Mouse (Mus musculus) adrenal gland, adult (tissue): ENCODE measurements at regions not wholly inside any gene's neighbourhood (a gene's known extent, or its start where the extent isn't known, plus 50 kb on each side); places are given as distances from the start of the nearest gene placed in this dataset.
A peak's percentile ranks its signal among the peaks of the same experiment; 100 is the strongest.
"Not testable (repeated sequence)": the region's sequence is repeated elsewhere in the genome, so short reads cannot be mapped to it uniquely, and the experiment has no call there.

ENCODE experiments used
- DNase-seq, 2 experiments: peaks; one replicate each; pipeline ENCODE4 v3.0.0; 2022 to 2023; ENCODE audit warnings: low spot score in 1 of 2; ENCODE audit not compliant: inconsistent age in 2 of 2

GRCm38 (mm10) chr3:9072471-9072870, 537.4 kb downstream of the Zfp704 start:
- DNase-seq = not testable (repeated sequence)

- peak; percentile 72 to 93 for DNase-seq
These were observed 542.8 kb downstream of the Zfp704 start for GRCm38 (mm10) chr3:9067048-9067447.

- no peak for DNase-seq
These were observed 543.5 kb downstream of the Zfp704 start for GRCm38 (mm10) chr3:9066374-9066773.

GRCm38 (mm10) chr3:9065892-9066291, 544.0 kb downstream of the Zfp704 start:
- DNase-seq = no peak

- peak; percentile 45 to 85 for DNase-seq
These were observed 545.4 kb downstream of the Zfp704 start for GRCm38 (mm10) chr3:9064266-9065031.

DNA sequence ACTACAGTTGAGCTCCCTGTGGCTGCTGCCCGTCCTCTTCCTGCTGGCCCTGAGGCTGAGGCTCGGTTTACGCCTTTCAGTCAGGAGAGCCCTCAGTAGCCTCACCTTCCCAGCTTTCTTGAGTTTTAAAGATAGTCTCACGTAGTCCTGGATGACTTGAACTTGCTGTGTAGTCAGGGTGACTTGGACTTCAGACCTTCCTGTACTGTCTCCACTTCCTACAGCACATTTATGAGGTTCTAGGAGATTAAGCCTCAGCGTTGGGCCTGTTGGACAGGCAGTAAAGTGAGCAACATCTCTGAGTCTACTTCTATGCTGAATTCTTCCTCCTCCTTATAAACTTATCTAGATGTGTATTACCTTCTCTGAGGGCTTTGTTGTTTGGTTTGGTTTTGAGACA, 546.2 kb downstream of the Zfp704 start:
- no peak for DNase-seq

DNA sequence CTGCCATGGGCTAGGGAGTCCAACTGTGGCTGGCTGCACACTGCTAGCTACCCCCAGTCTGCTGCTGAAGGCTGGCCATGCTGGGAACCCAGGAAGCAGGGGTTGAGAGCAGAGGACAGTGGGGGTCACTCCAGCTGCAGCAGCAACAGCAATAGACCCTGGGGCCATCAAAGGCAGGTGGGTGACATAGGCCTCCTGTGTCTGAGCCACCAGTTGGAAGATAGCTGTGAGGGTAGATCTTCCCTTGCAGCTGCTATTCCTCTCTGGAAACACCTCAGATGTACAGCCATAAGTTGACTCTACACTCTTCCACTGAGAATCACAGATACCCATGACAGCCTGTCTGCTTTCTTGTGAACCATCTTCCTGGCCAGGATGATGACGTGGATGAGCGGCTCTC, 548.5 kb downstream of the Zfp704 start:
- no peak for DNase-seq

- DNase-seq = not testable (repeated sequence)
These were observed 552.2 kb downstream of the Zfp704 start for GRCm38 (mm10) chr3:9057703-9058102.

DNA sequence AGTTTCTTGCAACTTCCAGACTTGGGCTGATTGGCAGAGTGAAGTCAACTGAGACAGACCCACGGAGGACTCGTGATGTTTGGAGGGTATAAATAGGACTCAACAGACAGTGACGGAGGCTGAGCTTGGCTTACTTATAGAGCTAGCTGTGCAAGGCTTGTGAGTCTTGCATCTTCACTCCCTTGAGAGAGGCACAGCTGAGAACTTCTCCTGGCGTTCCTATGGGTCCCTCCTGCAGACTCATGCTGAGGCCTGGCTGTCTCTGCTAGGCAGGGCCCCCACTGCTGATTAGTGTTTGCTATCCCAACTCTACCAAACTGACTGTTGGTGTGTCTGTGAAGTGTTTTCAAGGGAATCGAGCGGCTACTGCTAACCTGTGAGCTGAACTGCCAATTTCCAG, 553.0 kb downstream of the Zfp704 start:
- DNase-seq = no peak

DNA sequence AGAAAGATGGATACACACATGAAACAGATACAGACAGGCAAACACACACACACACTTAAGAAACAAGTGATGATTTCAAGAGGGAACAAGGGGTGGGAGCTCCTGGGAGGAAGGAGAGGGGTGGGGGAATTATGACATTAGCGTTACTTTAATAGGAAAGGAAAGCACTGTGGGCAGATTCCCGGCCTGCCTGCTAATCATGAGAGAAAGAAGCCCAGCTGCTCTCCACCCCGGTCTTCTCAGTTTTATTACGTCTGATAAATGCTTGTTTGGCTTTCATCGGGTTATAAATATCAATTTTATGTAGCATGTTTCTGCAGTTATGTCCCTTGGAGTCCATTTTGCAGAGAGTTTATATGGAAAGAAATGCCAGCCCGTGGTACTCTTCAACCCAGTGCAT, 554.1 kb downstream of the Zfp704 start:
- DNase-seq = no peak
